Mouse (Mus musculus): ENCODE data around the gene Cpne7.

GRCm38 (mm10) chr8:123082993-123083392, 34.2 kb upstream of the Cpne7 start:
- TF ChIP-seq POLR2A (IDR thresholded peaks at IDR 0.05; ENCODE audit: control insufficient read depth, low read depth, low read length) (no peak), CTCF (IDR thresholded peaks at IDR 0.05; ENCODE audit: control insufficient read depth, insufficient read depth, insufficient replicate concordance, low read depth, low read length) (no peak)

Measured in testis, adult 2 months (tissue).